In the genomic region with DNA sequence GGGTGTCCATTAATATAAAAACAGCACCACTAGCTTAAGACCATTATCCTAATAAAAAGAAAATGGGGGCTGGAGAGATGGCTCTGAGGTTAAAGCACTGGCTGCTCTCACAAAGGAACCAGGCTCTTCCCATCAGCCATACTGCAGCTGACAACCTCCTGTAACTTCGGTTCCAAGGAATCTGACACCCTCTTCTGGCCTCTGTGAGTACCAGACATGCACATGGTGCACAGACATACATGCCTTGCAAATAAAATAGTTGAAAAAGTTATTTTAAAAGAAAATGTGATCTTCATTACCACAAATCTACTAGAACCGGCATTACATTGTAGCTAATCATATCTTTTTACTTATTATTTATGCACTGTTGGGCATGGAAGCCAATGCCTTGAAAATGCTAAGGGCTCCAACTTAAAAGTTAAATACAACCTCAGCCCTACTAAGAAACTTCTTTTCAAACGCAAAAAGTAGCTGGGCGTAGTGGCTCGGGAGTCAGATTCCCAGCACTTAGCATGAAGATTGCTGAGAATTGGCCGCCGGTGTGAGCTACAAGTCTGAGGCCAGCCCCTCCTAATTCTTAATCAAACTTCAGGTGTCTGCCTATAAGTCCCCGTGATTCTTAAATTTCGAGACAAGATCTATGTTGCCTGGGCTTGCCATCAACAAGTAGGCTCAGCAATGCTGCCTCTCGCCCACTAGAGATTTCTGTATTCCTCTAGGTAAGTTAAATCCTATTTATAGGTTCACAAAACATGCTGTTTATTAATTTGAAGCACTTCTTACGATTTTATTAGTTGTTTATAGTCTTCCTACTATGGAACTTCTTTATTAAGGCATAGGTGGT, we compare ENCODE assay signal across 7 mouse cellular contexts. TPM values are rescaled to one million over a fixed set of nuclear protein-coding genes. Genes with fewer than 3 reads are reported as not detected.
DNase-seq lines count a peak whose midpoint lies in the region; ATAC-seq lines count a peak whose summit lies in the region.

No protein-coding gene starts in this region.

- DNase-seq in neural tube, embryonic 11.5 days (ENCODE audit: low spot score): peak; percentile 31
- no peak for DNase-seq in neural tube, embryonic 10.5 days (ENCODE audit: extremely low spot score, low spot score)
- DNase-seq in embryo, embryonic 10.5 days (ENCODE audit: low spot score): peak; percentile 73
- peak; percentile 38 for DNase-seq in hindbrain, embryonic 14.5 days (ENCODE audit: low spot score)
- DNase-seq in gastrocnemius, adult 18-20 months (ENCODE audit: low spot score): no peak

- WGBS in neural tube, embryonic 11.5 days: 32% methylated on average over 11 of the region's 11 CpGs
- WGBS in hindbrain, embryonic 14.5 days: 30% methylated on average over 11 of the region's 11 CpGs
- whole genome bisulfite sequencing in midbrain, embryonic 12.5 days: 31% methylated on average over 11 of the region's 11 CpGs

- no peaks in the 10 kb centered on the region for H3K27me3 ChIP-seq in neural tube, embryonic 11.5 days (ENCODE audit: control insufficient read depth, insufficient read depth, low read length)
- H3K27me3 ChIP-seq in hindbrain, embryonic 14.5 days (ENCODE audit: control insufficient read depth, insufficient read depth, low read length): no peaks in the 10 kb centered on the region
- no peaks in the 10 kb centered on the region for H3K27me3 ChIP-seq in midbrain, embryonic 12.5 days

- peak overlapping the region; percentile 62 for H3K4me3 ChIP-seq in neural tube, embryonic 11.5 days (ENCODE audit: low read depth, low read length)
- H3K4me3 ChIP-seq in hindbrain, embryonic 14.5 days (replicated peaks; ENCODE audit: low read length): peak overlapping the region; percentile 53
- H3K4me3 ChIP-seq in midbrain, embryonic 12.5 days: peak overlapping the region; percentile 66

- H3K4me1 ChIP-seq in neural tube, embryonic 11.5 days (ENCODE audit: control insufficient read depth, insufficient read depth, low read length): no peaks in the 10 kb centered on the region; the same call in 1 of the 2 replicates
- peaks cover 9% of the 10 kb centered on the region; the same call in 1 of the 2 replicates for H3K4me1 ChIP-seq in hindbrain, embryonic 14.5 days (replicated peaks; ENCODE audit: control insufficient read depth, insufficient read depth, low read length)
- peaks cover 12% of the 10 kb centered on the region; the same call in 1 of the 2 replicates for H3K4me1 ChIP-seq in midbrain, embryonic 12.5 days

- H3K9me3 ChIP-seq in neural tube, embryonic 11.5 days (ENCODE audit: control insufficient read depth, low read length): no peaks in the 10 kb centered on the region
- H3K9me3 ChIP-seq in hindbrain, embryonic 14.5 days (ENCODE audit: control insufficient read depth, low read length): no peaks in the 10 kb centered on the region
- no peaks in the 10 kb centered on the region for H3K9me3 ChIP-seq in midbrain, embryonic 12.5 days

- no peaks in the 10 kb centered on the region for H3K36me3 ChIP-seq in neural tube, embryonic 11.5 days (ENCODE audit: control insufficient read depth, insufficient read depth, low read length)
- no peaks in the 10 kb centered on the region for H3K36me3 ChIP-seq in hindbrain, embryonic 14.5 days (replicated peaks; ENCODE audit: control insufficient read depth, insufficient read depth)
- no peaks in the 10 kb centered on the region for H3K36me3 ChIP-seq in midbrain, embryonic 12.5 days

- peak overlapping the region; percentile 75 for H3K4me2 ChIP-seq in neural tube, embryonic 11.5 days (ENCODE audit: low read depth)
- H3K4me2 ChIP-seq in hindbrain, embryonic 14.5 days (replicated peaks): peak overlapping the region; percentile 74
- peak overlapping the region; percentile 88 for H3K4me2 ChIP-seq in midbrain, embryonic 12.5 days (replicated peaks)

- no peak for ATAC-seq in neural tube, embryonic 11.5 days (ENCODE audit: insufficient read depth, low FRiP score, low TSS enrichment)
- ATAC-seq in hindbrain, embryonic 14.5 days (ENCODE audit: low FRiP score): no peak
- ATAC-seq in midbrain, embryonic 12.5 days (ENCODE audit: low FRiP score, low read depth): no peak
- no peak for ATAC-seq in inflammation-experienced regulatory T-cells, adult 6 months

- H3K9ac ChIP-seq in neural tube, embryonic 11.5 days (ENCODE audit: low read length): peak overlapping the region; percentile 77
- H3K9ac ChIP-seq in hindbrain, embryonic 14.5 days: peak overlapping the region; percentile 68
- H3K9ac ChIP-seq in midbrain, embryonic 12.5 days (replicated peaks): peak overlapping the region; percentile 77

- no peak overlapping the region for H3K27ac ChIP-seq in neural tube, embryonic 11.5 days (ENCODE audit: low read depth, low read length)
- H3K27ac ChIP-seq in hindbrain, embryonic 14.5 days: peak overlapping the region; percentile 76
- H3K27ac ChIP-seq in midbrain, embryonic 12.5 days (replicated peaks): peak overlapping the region; percentile 90; the same call in 1 of the 2 replicates

RNA-seq across cellular contexts. Expression of gene Lyrm7, which starts 1.2 kb away (rescaled TPM):
- polyA plus RNA-seq in neural tube, embryonic 11.5 days (2014; fragmentation: Nextera tagmentation; extraction: Ambion mirVana): 8.3 and 8.6 TPM in 2 replicates
- polyA plus RNA-seq in hindbrain, embryonic 14.5 days (2014; fragmentation: Nextera tagmentation; extraction: Ambion mirVana): 11.8 and 12.6 TPM in 2 replicates
- 8.9 TPM in 2 replicates for polyA plus RNA-seq in midbrain, embryonic 12.5 days (2016; fragmentation: Nextera tagmentation; extraction: Ambion mirVana)
- 10 to 100 TPM; 18.6 to 19.1 TPM for total RNA-seq in gastrocnemius, adult 18-20 months (2021)
- polyA plus RNA-seq in inflammation-experienced regulatory T-cells, adult 6 months (2017; shearing (Covaris generic)): 1 to 10 TPM; 3.4 to 6.4 (median 3.7) TPM

RNA-seq across cellular contexts. Expression of gene Hint1, which starts 6.6 kb away (rescaled TPM):
- polyA plus RNA-seq in neural tube, embryonic 11.5 days (2014; fragmentation: Nextera tagmentation; extraction: Ambion mirVana): 565 and 591 TPM in 2 replicates
- 791 and 878 TPM in 2 replicates for polyA plus RNA-seq in hindbrain, embryonic 14.5 days (2014; fragmentation: Nextera tagmentation; extraction: Ambion mirVana)
- polyA plus RNA-seq in midbrain, embryonic 12.5 days (2016; fragmentation: Nextera tagmentation; extraction: Ambion mirVana): 664 and 700 TPM in 2 replicates
- total RNA-seq in gastrocnemius, adult 18-20 months (2021): 100 to 1,000 TPM; 192 to 203 TPM
- polyA plus RNA-seq in inflammation-experienced regulatory T-cells, adult 6 months (2017; shearing (Covaris generic)): 100 to 1,000 TPM; 423 to 700 (median 441) TPM

RNA-seq across cellular contexts. Expression of gene Gpx3, which starts 42.7 kb away (rescaled TPM):
- 98.3 and 109 TPM in 2 replicates for polyA plus RNA-seq in neural tube, embryonic 11.5 days (2014; fragmentation: Nextera tagmentation; extraction: Ambion mirVana)
- polyA plus RNA-seq in hindbrain, embryonic 14.5 days (2014; fragmentation: Nextera tagmentation; extraction: Ambion mirVana): 67.6 and 73.6 TPM in 2 replicates
- polyA plus RNA-seq in midbrain, embryonic 12.5 days (2016; fragmentation: Nextera tagmentation; extraction: Ambion mirVana): 36.1 and 39.7 TPM in 2 replicates
- 100 to 1,000 TPM in 1 of 2 experiments, 10 to 100 TPM in 1; 98.9 to 187 TPM for total RNA-seq in gastrocnemius, adult 18-20 months (2021)
- polyA plus RNA-seq in inflammation-experienced regulatory T-cells, adult 6 months (2017; shearing (Covaris generic)): 1 to 10 TPM in 1 of 3 experiments, under 1 TPM in 2; 0.67 to 1.6 (median 0.85) TPM

Comparison
In these comparisons a context has a peak if more than half of its experiments do, and no peak if none do; other contexts are left out.
1. DNase-seq: peak in neural tube, embryonic 11.5 days (single experiment), embryo, embryonic 10.5 days (single experiment) and hindbrain, embryonic 14.5 days (single experiment); none in neural tube, embryonic 10.5 days (single experiment) and gastrocnemius, adult 18-20 months (single experiment).
2. RNA of gene Gpx3, which starts 42.7 kb away (polyA plus RNA-seq): 98.3 to 109 TPM in neural tube, embryonic 11.5 days, 67.6 to 73.6 TPM in hindbrain, embryonic 14.5 days and 36.1 to 39.7 TPM in midbrain, embryonic 12.5 days; 0.67 to 1.6 TPM in inflammation-experienced regulatory T-cells, adult 6 months; every median in the first group is over 10 times any median in the second.
3. Peak in every context shown above with its lines, with median percentiles within 50 percentile points of each other: H3K4me2 ChIP-seq, H3K4me3 ChIP-seq and H3K9ac ChIP-seq.